Mouse (Mus musculus): Measurements from ENCODE around the gene Chn1.

The Chn1 gene

GRCm38 (mm10) chr2:73746375-73746770 lies 28.8 kb downstream of the Chn1 start:
- in situ Hi-C loops (cut with MboI, MseI), result loop anchor here (5.0 kb wide), 1 partner anchor 159 kb away; no protein-coding TSS in a partner anchor

- in situ Hi-C loops (cut with MboI, MseI), result loop anchor here (5.0 kb wide), 1 partner anchor 159 kb away; no protein-coding TSS in a partner anchor
Observed at GRCm38 (mm10) chr2:73745647-73746374, 29.3 kb downstream of the Chn1 start.

- in situ Hi-C loops (cut with MboI, MseI), result no loop called here
Observed at GRCm38 (mm10) chr2:73741286-73741685, 33.9 kb downstream of the Chn1 start.

- in situ Hi-C loops (cut with MboI, MseI), result no loop called here
Observed at GRCm38 (mm10) chr2:73727868-73728267, 47.3 kb downstream of the Chn1 start.

- in situ Hi-C loops (cut with MboI, MseI), result no loop called here
Observed at GRCm38 (mm10) chr2:73724934-73725333, 50.2 kb downstream of the Chn1 start.

- in situ Hi-C loops (cut with MboI, MseI), result no loop called here
Observed at GRCm38 (mm10) chr2:73721821-73722220, 53.3 kb downstream of the Chn1 start.

- in situ Hi-C loops (cut with MboI, MseI), result no loop called here
Observed at GRCm38 (mm10) chr2:73712481-73712880, 62.7 kb downstream of the Chn1 start.

- in situ Hi-C loops (cut with MboI, MseI), result no loop called here
Observed at GRCm38 (mm10) chr2:73693045-73693444, 82.1 kb downstream of the Chn1 start.

- in situ Hi-C loops (cut with MboI, MseI), result no loop called here
Observed at GRCm38 (mm10) chr2:73690783-73691604, 84.2 kb downstream of the Chn1 start.

GRCm38 (mm10) chr2:73682500-73682899 lies 92.6 kb downstream of the Chn1 start:
- in situ Hi-C loops (cut with MboI, MseI), result no loop called here

GRCm38 (mm10) chr2:73680425-73681027 lies 94.6 kb downstream of the Chn1 start:
- in situ Hi-C loops (cut with MboI, MseI), result no loop called here

GRCm38 (mm10) chr2:73668608-73669007 lies 106.5 kb downstream of the Chn1 start:
- in situ Hi-C loops (cut with MboI, MseI), result no loop called here

GRCm38 (mm10) chr2:73660566-73661134 lies 114.5 kb downstream of the Chn1 start:
- in situ Hi-C loops (cut with MboI, MseI), result no loop called here

- in situ Hi-C loops (cut with MboI, MseI), result no loop called here
Observed at GRCm38 (mm10) chr2:73659726-73660565, 115.2 kb downstream of the Chn1 start.

- in situ Hi-C loops (cut with MboI, MseI), result no loop called here
Observed at GRCm38 (mm10) chr2:73659041-73659440, 116.1 kb downstream of the Chn1 start.

GRCm38 (mm10) chr2:73657961-73658360 lies 117.2 kb downstream of the Chn1 start:
- in situ Hi-C loops (cut with MboI, MseI), result no loop called here

GRCm38 (mm10) chr2:73657151-73657550 lies 118.0 kb downstream of the Chn1 start:
- in situ Hi-C loops (cut with MboI, MseI), result no loop called here

- in situ Hi-C loops (cut with MboI, MseI), result no loop called here
Observed at GRCm38 (mm10) chr2:73655663-73656062, 119.5 kb downstream of the Chn1 start.

GRCm38 (mm10) chr2:73654892-73655243 lies 120.3 kb downstream of the Chn1 start:
- in situ Hi-C loops (cut with MboI, MseI), result no loop called here

- in situ Hi-C loops (cut with MboI, MseI), result no loop called here
Observed at GRCm38 (mm10) chr2:73654059-73654891, 120.9 kb downstream of the Chn1 start.
